Mouse (Mus musculus) gastrocnemius, adult 2 months (tissue): Measurements from ENCODE around the gene Mucl2. TPM values are rescaled to one million over a fixed set of nuclear protein-coding genes. Genes with fewer than 3 reads are reported as not detected.
"Not testable (repeated sequence)": the region's sequence is repeated elsewhere in the genome, so short reads cannot be mapped to it uniquely, and the experiment has no call there.

Experiments used
- DNase-seq: peaks from one replicate; pipeline ENCODE4 v3.0.0; 2022
- H3K27ac ChIP-seq: fragments of 200-600 bp; 2 replicates; pipeline ENCODE4 v1.8.1; 2022; ENCODE audit warnings: mild to moderate bottlenecking
- H3K4me3 ChIP-seq: fragments of 200-600 bp; 2 replicates; pipeline ENCODE4 v1.8.1; 2022; ENCODE audit warnings: mild to moderate bottlenecking, moderate library complexity
- CTCF ChIP-seq: fragments of 200-600 bp; IDR thresholded peaks from 2 replicates; pipeline ENCODE4 v1.8.1; 2022; ENCODE audit warnings: antibody characterized with exemption, mild to moderate bottlenecking, moderate library complexity
- intact Hi-C: fragments of 180-260 bp; cut with DNase I; formaldehyde crosslinking; loops from one replicate; pipeline ENCODE4 v1.15.1; 2025
- long read RNA-seq, 2 experiments: library from polyadenylated mRNA; stranded (forward); transcript quantifications; one replicate each; pipeline ENCODE4 v2.0.0; 2021
- microRNA-seq: library from miRNA; unstranded; fragments of <30 nt; microRNA quantifications from one replicate; pipeline ENCODE4 v1.2.0, GENCODE M21; 2021
- total RNA-seq, 2 experiments: library from RNA; stranded (reverse); gene quantifications; 2 replicates each; pipeline ENCODE4 v1.2.3; 2021

The Mucl2 gene
- total RNA-seq = not detected
- long read RNA-seq, experiment 1 = 0 reads
- long read RNA-seq, experiment 2 = 0 reads

- Histone ChIP-seq H3K27ac (no peak within 1 kb of the TSS), H3K4me3 (no peak within 1 kb of the TSS)
- intact Hi-C loops = loop anchor here (5.0 kb wide), 1 partner anchor 147 kb away; no protein-coding TSS in a partner anchor
- TF ChIP-seq CTCF = no peak
- DNase-seq = no peak
Observed at GRCm38 (mm10) chr15:103899212-103899611, at the start of gene Mucl2. Gene Mucl2 (minus strand): TSS chr15:103899312.

- not testable (repeated sequence) for H3K4me3 ChIP-seq, DNase-seq, H3K27ac ChIP-seq
- intact Hi-C loops = loop anchor here (5.0 kb wide), 1 partner anchor 136 kb away; no protein-coding TSS in a partner anchor
Observed at GRCm38 (mm10) chr15:103913061-103913460, 13.9 kb upstream of the Mucl2 start.

Small RNAs within 50 kb of the gene (microRNA-seq; reads per million reads assigned to microRNA genes)
- not detected for gene Gm22852

Other genes starting within 250 kb of the Mucl2 start
- gene Mucl1, start 143.8 kb downstream of the Mucl2 start, total RNA-seq = 1 to 10 TPM; 1.2 to 1.3 TPM